ENCODE assay signal across 16 mouse cellular contexts in genomic region chr4:104476841-104477240, GRCm38 (mm10).
"Had no signal": no experiment of that assay in that cellular context is flagged by ENCODE, and none has a peak within 500 bp of the region (broad histone marks: within the 10 kb centered on the region; RNA-seq: fewer than 3 reads in every experiment).

No protein-coding gene starts in this region.

- H3K36me3 ChIP-seq: neural tube, embryonic 13.5 days; neural tube, embryonic 15.5 days; stomach, embryonic 15.5 days had no signal

- H3K4me2 ChIP-seq: neural tube, embryonic 13.5 days; neural tube, embryonic 15.5 days; stomach, embryonic 15.5 days had no signal

- DNase-seq: retina, postnatal 1 day; right cerebral cortex, adult 18-20 months; right cerebral cortex, postnatal 14 days; right cerebral cortex, postnatal 25 days; right cerebral cortex, postnatal 4 days; spleen, adult 18-20 months; thymus, adult 18-20 months; thymus, adult 2 months; thymus, postnatal 14 days; thymus, postnatal 25 days; thymus, postnatal 36 days; thymus, postnatal 4 days had no signal

- H3K9ac ChIP-seq: neural tube, embryonic 13.5 days; neural tube, embryonic 15.5 days; stomach, embryonic 15.5 days had no signal

- H3K27ac ChIP-seq: neural tube, embryonic 13.5 days; neural tube, embryonic 15.5 days; stomach, embryonic 15.5 days; stomach, postnatal 0 days had no signal

- H3K27me3 ChIP-seq: neural tube, embryonic 13.5 days; neural tube, embryonic 15.5 days; stomach, embryonic 15.5 days had no signal

- H3K4me1 ChIP-seq: neural tube, embryonic 13.5 days; neural tube, embryonic 15.5 days; stomach, embryonic 15.5 days had no signal

- H3K9me3 ChIP-seq: neural tube, embryonic 13.5 days; neural tube, embryonic 15.5 days; stomach, embryonic 15.5 days had no signal

- H3K4me3 ChIP-seq: neural tube, embryonic 13.5 days; neural tube, embryonic 15.5 days; stomach, embryonic 15.5 days had no signal
